Mouse (Mus musculus) olfactory bulb, adult 2 months (tissue): ENCODE results near the gene Shank2. TPM values are rescaled to one million over a fixed set of nuclear protein-coding genes. Genes with fewer than 3 reads are reported as not detected.
A peak's percentile ranks its signal among the peaks of the same experiment; 100 is the strongest.

ENCODE experiments used
- H3K27ac ChIP-seq: fragments of 200-500 bp; 2 replicates; pipeline ENCODE4 v1.5.1; 2012; ENCODE audit warnings: low read depth, low read length; ENCODE audit not compliant: insufficient read depth
- H3K4me1 ChIP-seq: fragments of 200-500 bp; 2 replicates; pipeline ENCODE4 v1.6.1; 2012; ENCODE audit warnings: low read length; ENCODE audit not compliant: control insufficient read depth, insufficient read depth
- H3K4me3 ChIP-seq: fragments of 200-500 bp; 2 replicates; pipeline ENCODE4 v1.5.1; 2012; ENCODE audit warnings: mild to moderate bottlenecking, low read depth, low read length, moderate library complexity; ENCODE audit not compliant: insufficient read depth
- CTCF ChIP-seq: fragments of 200-500 bp; IDR thresholded peaks from 2 replicates; pipeline ENCODE4 v1.5.1; 2012; ENCODE audit warnings: low read depth, mild to moderate bottlenecking, low read length, moderate library complexity; ENCODE audit not compliant: insufficient read depth
- POLR2A ChIP-seq: fragments of 200-500 bp; IDR thresholded peaks from 2 replicates; pipeline ENCODE4 v1.6.1; 2012; ENCODE audit warnings: mild to moderate bottlenecking, low read depth, low read length, moderate library complexity; ENCODE audit not compliant: insufficient read depth
- WGBS: fragments of 180-500 bp; shearing (Covaris S2); methylation state at CpG from one replicate; pipeline ENCODE4 v1.1.7; 2018; 5-methylcytosine and 5-hydroxymethylcytosine counted together
- polyA plus RNA-seq: library from polyadenylated mRNA; stranded (reverse); fragments of >200 nt; gene quantifications from 2 replicates; pipeline ENCODE4 v1.2.4, GENCODE M21; 2012; ENCODE audit warnings: low replicate concordance; ENCODE audit not compliant: missing spikeins, insufficient read depth, insufficient read length

Gene Shank2
- polyA plus RNA-seq, 1 experiment: 53.3 TPM

DNA sequence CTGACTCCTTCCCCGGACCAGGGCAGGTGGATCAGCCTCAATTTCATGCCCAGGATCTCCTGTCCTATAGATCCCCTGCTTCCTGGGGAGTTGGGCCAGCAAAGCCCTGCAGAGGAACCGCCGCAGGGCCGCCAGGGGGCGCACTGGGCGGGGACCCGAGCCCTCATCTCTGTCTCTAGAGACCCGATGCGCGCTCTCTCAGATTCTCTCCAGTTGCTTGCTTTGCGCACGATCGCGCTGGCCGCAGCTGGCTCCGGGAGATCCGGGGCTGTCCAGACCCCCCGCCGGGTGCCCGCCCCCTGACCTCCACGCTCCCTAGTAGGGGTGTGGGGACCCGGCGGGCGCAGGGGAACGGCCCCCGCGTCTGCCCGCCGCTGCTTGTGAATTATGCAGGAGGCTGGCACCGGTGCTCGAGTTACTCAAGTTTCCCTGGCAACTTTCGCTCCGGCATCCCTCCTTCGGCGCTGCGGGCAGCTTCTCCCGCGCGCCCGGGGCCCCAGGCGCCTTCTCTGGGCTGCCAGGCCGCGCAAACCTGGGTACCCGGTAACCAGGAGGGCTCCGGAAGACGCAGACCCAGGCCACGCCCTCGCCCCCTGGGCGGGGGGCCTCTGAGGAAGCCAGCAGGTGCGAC, 22.9 kb upstream of the Shank2 start:
- H3K4me3 ChIP-seq: peak overlapping the region; percentile 36
- peaks cover 19% of the 10 kb centered on the region for H3K4me1 ChIP-seq
- TF ChIP-seq POLR2A: no peak
- TF ChIP-seq CTCF: no peak
- WGBS: under 1% methylated on average over 50 of the region's 50 CpGs
- H3K27ac ChIP-seq: no peak overlapping the region

DNA sequence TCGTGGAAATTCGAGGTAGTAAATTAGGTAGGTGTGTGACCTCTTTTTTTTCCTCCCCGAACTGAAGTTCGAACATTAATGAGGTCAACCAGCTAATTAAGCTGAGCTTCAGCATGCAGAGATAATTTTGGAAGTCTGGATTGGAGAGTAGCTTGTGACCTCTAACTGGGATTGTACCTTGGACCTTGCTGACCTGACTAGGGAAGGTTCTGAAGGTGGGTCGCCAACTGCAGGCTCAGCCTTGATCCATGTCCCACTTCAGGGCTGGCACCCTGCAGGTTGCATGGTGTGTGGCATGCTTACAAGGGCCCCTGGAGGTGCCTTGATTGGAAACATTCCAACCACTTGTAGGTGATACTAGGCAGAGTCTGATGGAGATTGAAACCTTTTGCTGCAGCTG, 21.7 kb upstream of the Shank2 start:
- Histone ChIP-seq H3K4me1 (peaks cover 19% of the 10 kb centered on the region), H3K27ac (no peak overlapping the region), H3K4me3 (no peak overlapping the region)
- TF ChIP-seq POLR2A (no peak), CTCF (no peak)
- 48% methylated on average over 5 of the region's 5 CpGs for WGBS

DNA sequence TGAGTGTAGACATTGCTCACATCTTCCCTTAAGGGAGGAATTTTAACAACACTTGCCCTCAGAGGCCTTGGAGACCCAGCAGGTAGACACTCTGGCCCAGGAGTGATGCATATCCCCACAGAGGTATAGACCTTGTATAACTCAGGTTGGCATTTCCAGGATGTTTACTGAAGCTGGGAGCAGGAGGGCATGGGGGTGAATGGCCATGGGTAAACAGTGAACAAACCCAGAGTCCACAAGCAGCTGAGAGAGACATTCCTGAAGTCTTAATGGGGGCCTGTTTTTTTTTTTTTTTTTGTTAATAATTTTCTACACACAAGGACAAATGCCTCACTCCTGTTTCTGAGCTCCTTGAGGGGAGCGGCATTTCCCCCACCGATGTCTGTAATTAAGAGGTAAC, 15.4 kb upstream of the Shank2 start:
- Histone ChIP-seq H3K4me3 (no peak overlapping the region), H3K27ac (no peak overlapping the region), H3K4me1 (no peaks in the 10 kb centered on the region)
- no peak for TF ChIP-seq POLR2A
- no peak for TF ChIP-seq CTCF
- 97% methylated on average over 2 of the region's 2 CpGs for WGBS

DNA sequence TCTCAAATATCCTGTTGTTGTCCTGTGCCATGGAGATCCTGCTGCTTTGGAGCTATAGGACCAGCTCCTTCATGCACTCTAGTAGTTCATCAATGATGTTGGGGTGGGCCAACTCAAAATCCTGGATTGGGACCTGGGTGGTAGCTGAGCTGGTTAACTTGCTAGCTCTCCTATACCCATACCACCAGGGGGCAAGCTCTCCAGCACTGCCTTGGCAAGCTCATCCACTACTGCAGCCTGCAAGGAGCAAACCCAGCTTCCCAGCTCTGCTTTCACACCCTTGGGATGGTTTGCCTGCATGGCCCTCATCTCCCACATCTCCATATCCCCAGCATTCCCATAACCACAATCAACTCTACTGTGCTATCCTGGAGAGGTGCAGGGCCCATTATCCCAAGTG, 10.6 kb upstream of the Shank2 start:
- TF ChIP-seq POLR2A (no peak), CTCF (no peak)
- Histone ChIP-seq H3K4me3 (no peak overlapping the region), H3K4me1 (no peaks in the 10 kb centered on the region), H3K27ac (no peak overlapping the region)

DNA sequence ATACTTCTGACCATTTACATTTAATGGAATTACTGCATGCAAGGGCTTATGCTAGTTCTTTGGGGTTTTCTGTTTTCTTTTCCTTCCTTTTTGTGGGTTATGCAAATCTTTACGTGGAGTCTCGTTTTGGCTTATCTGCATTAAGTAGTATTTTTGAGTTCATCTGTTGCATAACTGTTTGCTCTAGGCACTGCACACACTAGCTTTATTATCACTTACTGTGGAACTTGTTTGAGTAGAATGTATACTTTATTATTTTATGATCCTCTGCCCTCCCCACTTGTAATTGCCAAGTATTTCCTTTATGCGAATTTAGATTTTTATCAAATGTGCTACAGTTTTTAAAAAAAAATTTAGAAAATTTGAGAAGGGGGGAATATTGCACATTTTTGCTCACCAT, 2.7 kb upstream of the Shank2 start:
- H3K4me3 ChIP-seq: no peak overlapping the region
- no peaks in the 10 kb centered on the region for H3K4me1 ChIP-seq
- 84% methylated on average over 3 of the region's 3 CpGs for WGBS
- TF ChIP-seq POLR2A (no peak), CTCF (no peak)
- H3K27ac ChIP-seq: no peak overlapping the region

DNA sequence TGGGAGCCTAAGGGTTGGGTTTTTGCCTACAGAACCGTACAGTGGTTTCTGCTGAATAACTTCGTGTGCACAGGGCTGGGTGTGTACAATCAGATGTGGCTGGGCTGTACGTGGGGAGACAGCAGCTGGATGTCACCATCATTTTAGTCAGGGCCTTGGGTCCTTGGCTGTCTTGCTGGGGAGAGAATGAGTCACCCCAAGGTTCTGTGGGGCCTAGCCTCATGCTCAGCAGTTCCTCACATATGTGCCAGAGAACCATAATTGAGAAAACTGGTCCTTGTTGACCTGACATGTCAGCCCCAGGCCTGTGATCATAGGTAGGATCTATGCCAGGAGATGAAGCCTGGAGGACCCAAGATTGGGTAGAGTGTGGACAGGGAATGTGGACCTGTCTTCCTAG, 1.7 kb downstream of the Shank2 start:
- no peak for TF ChIP-seq POLR2A
- TF ChIP-seq CTCF: no peak
- 78% methylated on average over 3 of the region's 3 CpGs for whole genome bisulfite sequencing
- no peaks in the 10 kb centered on the region for H3K4me1 ChIP-seq
- no peak overlapping the region for H3K27ac ChIP-seq
- no peak overlapping the region for H3K4me3 ChIP-seq

DNA sequence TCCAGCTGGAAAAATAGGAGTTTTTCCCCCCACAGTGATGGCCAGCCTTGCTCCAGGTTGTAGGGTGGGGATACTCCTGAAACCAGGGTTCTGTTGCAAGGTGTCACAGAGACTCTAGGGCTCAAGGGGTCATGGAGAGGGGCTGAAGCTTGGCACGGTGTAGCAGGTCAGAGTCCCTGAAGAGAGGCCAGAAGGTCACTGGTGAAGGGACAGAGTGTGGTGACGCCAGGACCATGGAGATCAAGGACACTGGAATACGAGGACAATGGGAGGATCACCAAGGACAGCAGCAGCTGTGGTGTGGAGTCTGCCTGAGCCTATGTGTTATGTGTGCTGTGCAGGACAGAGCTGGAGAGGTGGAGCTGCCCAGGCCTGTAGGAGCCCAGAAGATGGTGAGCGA, 6.4 kb downstream of the Shank2 start:
- H3K4me1 ChIP-seq: no peaks in the 10 kb centered on the region
- 87% methylated on average over 4 of the region's 4 CpGs for WGBS
- H3K27ac ChIP-seq: no peak overlapping the region
- TF ChIP-seq POLR2A (no peak), CTCF (no peak)
- H3K4me3 ChIP-seq: no peak overlapping the region

DNA sequence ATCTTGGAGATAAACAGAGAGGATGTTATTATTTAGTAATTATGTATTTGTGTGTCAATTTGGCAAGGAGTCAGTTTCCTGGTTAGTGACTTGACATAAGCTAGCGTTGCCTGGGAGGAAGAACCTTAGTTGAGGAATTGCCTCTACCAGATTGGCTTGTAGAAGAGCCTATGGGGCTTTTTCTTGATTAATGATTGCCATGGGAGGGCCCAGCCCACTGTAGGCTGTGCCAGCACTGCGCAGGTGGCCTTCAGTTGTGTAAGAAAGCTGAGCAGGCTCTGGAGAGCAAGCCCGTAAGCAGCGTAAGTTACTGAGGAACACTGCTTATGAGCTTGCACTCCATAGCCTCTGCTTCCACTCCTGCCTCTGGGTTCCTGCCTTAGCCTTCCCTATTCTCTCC, 7.3 kb downstream of the Shank2 start:
- Histone ChIP-seq H3K27ac (no peak overlapping the region), H3K4me1 (no peaks in the 10 kb centered on the region), H3K4me3 (no peak overlapping the region)
- TF ChIP-seq CTCF (no peak), POLR2A (no peak)
- 65% methylated on average over 4 of the region's 4 CpGs for WGBS

DNA sequence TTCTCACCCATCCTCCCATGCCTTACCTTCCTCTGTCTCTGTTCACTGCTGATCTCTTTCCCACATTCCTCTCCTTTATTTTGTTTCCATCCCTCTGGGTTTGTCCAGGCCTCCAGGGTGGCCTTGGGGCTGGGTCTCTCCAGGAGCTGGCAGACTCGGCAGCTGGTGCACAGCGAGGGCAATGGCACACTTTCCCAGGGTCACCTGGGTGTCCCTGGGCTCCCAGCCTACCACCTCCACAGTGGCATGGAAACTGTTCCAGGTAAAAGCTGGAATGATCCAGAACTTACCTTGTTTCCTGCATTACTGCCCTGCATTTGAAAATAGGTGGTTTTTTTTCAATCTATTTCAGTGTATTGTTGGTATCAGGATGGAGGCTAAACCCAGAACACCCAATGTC, 12.8 kb downstream of the Shank2 start:
- no peak for TF ChIP-seq POLR2A
- no peak for TF ChIP-seq CTCF
- H3K4me3 ChIP-seq: no peak overlapping the region
- H3K27ac ChIP-seq: no peak overlapping the region
- H3K4me1 ChIP-seq: no peaks in the 10 kb centered on the region
- 75% methylated on average over 2 of the region's 2 CpGs for WGBS

DNA sequence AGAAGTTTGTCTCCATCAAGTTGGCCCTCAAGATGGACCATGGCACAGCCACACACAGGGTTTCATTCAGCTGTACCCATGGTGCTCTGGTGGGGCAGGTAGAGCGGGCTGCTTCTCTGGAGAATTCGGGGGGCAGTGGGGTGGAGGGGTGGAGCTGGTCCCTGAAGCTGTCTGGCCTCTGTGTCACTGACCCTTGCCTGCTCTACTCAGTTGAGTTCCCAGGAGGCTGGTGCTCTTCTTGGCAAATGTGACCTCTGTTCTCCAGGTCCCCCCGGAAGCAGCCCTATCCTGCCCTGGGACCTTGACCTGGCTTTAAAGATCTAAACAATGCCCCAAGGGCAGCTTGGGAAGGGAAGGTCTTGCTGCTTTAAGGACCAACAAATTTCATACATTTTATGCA, 20.1 kb downstream of the Shank2 start:
- Histone ChIP-seq H3K4me3 (no peak overlapping the region), H3K27ac (no peak overlapping the region), H3K4me1 (no peaks in the 10 kb centered on the region)
- WGBS: 93% methylated on average over 3 of the region's 3 CpGs
- TF ChIP-seq POLR2A (no peak), CTCF (no peak)
